Mouse (Mus musculus): ENCODE data around the gene Paxip1.

The Paxip1 gene

DNA sequence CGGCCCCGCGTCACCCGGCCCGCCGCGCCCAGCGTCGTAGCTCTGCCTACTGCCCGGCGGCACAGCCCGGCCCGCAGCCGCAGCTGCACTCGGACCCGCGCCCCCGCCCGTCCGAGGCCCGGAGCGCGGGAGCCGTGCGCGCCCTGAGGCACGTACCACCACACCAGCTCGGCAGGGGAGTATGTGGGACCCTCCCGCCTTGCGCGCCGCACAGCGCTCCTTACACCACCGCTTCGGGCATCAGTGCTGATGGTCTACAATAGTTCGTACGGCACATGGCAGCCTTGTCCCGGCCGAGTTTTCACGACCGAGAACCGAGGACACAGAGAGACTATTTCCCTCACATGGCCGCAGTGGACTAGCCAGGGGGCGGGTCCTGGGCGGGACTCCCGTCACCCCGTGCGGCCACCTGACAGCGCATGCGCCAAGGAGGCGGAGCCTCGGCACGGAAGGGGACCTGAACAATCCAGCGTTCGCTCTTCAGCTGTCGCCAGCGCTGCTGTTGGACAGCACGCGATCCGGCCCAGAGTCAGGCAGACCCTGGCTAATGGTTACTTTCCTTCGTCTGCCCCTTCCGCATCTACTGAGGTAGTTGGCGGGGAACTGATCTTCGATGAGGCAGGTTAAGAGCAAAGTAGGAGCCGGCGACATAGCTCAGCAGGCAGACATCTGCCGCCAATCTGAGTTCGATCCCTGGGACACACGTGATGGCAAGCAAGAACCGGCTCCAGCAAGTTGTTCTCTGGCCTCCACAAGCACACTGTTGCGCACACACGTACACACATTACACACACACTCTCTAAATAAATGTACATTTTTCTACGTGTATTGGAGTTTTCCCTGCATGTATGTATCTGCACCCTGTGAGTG is at the start of gene Paxip1:
Gene Paxip1, minus strand, starts transcription at position 389 of the 870 bp plus-strand sequence.
- DNase-seq (ENCODE audit: low read depth, low spot score) = peak; percentile 96

DNA sequence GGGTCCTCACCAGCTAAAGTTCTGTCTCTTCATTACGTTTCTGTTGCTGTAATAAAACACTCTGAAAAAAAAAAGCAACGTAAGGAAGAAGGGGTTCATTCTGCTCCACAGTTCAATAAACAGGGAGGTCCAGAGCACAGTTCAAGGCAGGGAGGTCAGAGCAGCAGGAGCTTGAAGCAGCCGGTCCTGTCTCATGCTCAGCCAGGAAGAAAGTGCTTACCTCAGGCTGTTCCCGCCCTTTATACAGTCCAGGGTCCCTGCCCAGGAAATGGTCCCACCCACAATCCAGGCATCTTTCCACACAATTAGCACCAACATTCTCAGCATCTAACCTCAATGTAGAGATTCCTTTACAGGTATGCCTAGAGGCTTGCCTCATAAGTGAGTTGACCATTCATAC is 46.6 kb upstream of the Paxip1 start:
- peak; percentile 32 for DNase-seq (ENCODE audit: low read depth, low spot score)

GRCm38 (mm10) chr5:27835096-27835495 is 43.6 kb upstream of the Paxip1 start:
- no peak for DNase-seq (ENCODE audit: low read depth, low spot score)

GRCm38 (mm10) chr5:27827971-27828370 is 36.5 kb upstream of the Paxip1 start:
- DNase-seq (ENCODE audit: low read depth, low spot score) = no peak

GRCm38 (mm10) chr5:27821161-27821560 is 29.7 kb upstream of the Paxip1 start:
- DNase-seq (ENCODE audit: low read depth, low spot score) = no peak

DNA sequence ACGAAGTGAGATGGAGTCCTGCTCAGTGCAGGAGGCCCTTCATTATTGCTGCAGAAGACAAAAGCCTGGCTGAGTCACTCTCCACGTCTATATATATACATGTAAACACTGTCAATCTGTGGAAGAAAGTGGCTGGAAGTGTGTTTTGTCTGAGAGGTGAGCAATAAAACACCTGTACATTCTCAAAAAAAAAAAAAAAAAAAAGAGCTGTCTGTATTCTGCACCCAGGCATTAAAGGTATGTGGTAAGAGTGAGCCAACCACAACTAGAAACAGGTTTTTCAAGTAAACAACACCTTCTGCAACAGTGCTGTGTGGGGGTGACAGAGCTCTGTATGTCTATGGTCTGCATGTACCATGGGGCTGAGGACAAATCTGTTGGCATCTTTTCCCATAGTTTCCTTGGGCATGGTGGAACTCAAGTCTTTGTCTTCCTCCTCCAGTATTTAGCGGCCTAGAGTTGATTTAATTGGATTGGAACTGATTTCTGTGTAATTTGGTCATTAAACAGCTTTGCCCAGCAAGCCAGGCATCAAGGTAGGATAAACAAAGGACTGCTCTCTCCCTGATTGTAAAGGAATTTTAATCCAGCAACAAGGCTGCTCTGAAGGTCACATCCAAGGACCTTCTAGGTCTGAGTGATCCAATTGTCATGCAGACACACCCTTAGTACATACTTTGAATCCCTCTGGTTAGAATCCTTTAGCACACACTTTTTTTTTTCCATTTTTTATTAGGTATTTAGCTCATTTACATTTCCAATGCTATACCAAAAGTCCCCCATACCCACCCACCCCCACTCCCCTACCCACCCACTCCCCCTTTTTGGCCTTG is 27.6 kb upstream of the Paxip1 start:
- DNase-seq (ENCODE audit: low read depth, low spot score) = peak; percentile 98

DNA sequence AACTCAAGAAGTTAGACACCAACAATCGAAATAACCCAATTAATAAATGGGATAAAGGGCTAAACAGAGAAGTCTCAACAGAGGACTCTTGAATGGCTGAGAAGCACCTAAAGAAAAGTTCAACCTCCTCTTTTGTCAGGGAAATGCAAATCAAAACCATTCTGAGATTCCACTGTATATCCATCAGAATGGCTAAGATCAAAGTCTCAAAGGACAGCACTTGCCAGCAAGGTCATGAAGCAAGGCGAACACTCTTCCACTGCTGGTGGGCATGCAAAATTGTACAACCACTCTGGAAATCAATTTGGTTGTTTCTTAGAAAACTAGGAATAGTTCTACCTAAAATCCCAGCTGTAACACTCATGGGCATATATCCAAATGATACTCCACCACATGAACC is 22.8 kb upstream of the Paxip1 start:
- peak; percentile 81 for DNase-seq (ENCODE audit: low read depth, low spot score)

DNA sequence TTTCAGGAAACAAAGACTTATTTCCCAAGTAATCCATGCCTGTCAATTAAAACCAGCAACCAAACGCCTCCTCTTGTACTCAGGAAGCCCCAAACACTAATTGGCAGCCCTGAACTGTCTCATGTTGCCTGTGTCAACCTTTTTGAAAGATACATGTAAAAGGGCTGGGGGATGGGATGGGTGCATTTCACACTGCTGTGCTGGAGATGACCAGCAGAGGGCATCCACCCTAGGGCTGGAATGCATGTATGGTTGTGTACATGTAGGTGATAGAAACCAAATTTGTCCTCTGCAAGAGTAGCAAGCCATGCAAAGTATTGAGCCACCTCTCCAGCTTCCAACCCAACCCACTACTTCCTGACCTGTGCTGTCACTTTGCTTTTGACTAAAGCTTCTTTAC is 2.4 kb upstream of the Paxip1 start:
- DNase-seq (ENCODE audit: low read depth, low spot score) = peak; percentile 87

GRCm38 (mm10) chr5:27792531-27793205 is 1.2 kb upstream of the Paxip1 start:
- peak; percentile 37 for DNase-seq (ENCODE audit: low read depth, low spot score)

GRCm38 (mm10) chr5:27792173-27792470 is 631 bp upstream of the Paxip1 start:
- DNase-seq (ENCODE audit: low read depth, low spot score) = no peak

DNA sequence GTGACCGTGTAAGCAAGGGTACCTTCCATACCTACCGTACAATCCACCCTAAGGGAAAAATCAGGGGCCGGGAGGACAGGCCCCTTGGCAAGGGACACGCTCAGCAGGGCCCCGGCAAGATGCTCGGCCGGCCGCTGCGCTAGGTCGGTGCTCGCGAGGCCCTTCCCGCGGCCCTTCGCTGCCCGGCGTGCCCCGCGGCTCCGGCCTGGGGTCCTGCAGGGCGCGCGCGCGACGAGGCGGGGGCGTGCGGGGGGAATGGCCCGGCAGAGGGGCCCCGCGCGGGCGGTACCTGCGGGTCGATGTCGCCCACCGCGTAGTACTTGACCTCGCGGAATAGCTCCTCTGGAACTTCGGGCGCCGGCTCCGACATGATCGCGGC is 592 bp downstream of the Paxip1 start:
- peak; percentile 37 for DNase-seq (ENCODE audit: low read depth, low spot score)

DNA sequence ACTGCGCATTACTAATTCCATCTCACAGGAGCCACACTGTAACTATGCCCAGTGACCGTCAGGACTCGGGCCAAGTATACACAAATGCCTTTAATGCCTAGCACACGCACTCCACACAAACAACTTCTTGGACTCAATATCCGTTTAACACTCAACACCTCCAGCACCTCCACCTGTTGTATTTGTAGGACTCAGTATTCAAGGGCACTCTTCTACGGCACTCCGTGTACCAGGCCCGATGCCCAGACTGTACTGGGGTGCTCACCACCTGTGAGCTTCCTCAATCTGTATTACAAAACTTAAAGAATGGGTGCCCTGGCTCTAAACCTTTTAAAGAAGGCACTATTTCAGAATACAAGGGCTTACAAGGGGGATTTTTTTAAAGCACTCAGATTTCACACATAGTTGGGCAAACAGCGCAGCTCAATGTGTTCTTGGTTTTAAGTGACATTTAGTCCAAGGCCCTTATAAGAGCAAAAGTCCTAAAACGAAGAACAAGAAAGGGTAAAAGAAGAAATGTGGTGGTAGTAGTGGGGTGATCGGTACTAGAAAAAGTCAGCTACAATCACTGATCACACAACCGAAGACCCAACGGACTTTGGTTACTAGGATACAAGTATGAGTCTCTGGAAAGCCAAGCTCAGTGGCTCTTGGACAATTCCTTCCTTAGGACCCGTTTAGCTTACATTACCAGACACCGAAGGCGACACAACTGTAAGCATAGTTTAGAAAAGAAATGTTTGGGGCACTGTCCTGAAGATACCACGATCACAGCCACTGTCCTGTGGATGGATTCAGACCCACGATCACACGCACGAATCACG is 1.2 kb downstream of the Paxip1 start:
- peak; percentile 28 for DNase-seq (ENCODE audit: low read depth, low spot score)

GRCm38 (mm10) chr5:27789586-27789985 is 1.9 kb downstream of the Paxip1 start:
- DNase-seq (ENCODE audit: low read depth, low spot score) = no peak

GRCm38 (mm10) chr5:27783381-27783780 is 8.1 kb downstream of the Paxip1 start:
- no peak for DNase-seq (ENCODE audit: low read depth, low spot score)

DNA sequence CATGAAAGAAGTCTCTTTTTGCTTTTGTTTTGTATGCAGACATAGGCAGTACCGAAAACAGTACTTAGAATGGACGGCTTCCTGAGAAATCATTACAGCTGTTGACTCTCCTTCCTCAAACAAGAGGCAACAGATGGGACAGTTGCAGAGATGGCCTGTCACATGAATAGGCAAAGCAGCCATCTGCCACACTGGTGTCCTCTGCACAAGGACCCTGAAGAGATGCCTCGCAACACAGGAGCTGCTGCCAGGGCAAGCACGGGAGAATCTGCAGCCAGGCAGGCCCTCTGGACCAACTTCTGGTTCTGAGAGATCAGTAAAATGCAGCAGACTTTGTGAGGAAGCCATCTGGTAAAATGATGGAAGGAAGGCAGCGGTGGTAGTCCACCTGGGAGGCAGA is 23.5 kb downstream of the Paxip1 start:
- DNase-seq (ENCODE audit: low read depth, low spot score) = no peak

GRCm38 (mm10) chr5:27765780-27766179 is 25.7 kb downstream of the Paxip1 start:
- no peak for DNase-seq (ENCODE audit: low read depth, low spot score)

DNA sequence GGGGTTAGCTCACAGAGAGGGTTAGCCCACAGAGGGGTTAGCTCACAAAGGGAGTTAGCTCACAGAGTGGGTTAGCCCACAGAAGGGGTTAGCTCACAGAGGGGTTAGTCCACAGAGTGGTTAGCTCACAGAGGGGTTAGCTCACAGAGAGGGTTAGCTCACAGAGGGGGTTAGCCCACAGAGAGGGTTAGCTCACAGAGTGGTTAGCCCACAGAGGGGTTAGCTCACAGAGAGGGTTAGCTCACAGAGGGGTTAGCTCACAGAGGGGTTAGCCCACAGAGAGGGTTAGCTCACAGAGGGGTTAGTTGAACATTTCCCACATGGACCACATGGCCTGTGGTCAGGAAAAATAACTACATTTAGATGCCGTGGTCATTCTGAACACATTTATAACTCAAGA is 46.5 kb downstream of the Paxip1 start:
- no peak for DNase-seq (ENCODE audit: low read depth, low spot score)

GRCm38 (mm10) chr5:27739216-27739615 is 52.3 kb downstream of the Paxip1 start:
- DNase-seq (ENCODE audit: low read depth, low spot score) = no peak

DNA sequence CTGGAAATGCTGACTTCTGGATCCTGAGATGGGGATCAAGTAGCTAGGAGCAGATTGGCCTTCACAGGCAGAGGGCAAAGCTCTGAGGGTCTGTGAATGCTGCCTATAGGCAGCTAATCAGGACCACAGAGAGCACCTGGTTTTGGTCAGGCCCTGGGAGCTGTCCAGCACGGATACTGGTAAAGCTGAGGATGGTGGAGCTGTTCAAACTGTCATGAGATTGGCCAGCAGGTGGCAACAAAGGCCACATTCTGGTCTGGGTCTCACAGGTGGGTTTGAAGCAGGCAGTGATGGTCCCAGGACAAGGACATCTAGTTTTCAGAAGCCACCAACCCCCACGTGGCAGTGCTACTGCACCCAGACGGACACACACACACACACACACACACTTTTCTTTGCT is 54.3 kb downstream of the Paxip1 start:
- peak; percentile 93 for DNase-seq (ENCODE audit: low read depth, low spot score)

- no peak for DNase-seq (ENCODE audit: low read depth, low spot score)
These were observed 59.1 kb downstream of the Paxip1 start for GRCm38 (mm10) chr5:27732288-27732868.

GRCm38 (mm10) chr5:27731392-27731791 is 60.1 kb downstream of the Paxip1 start:
- DNase-seq (ENCODE audit: low read depth, low spot score) = no peak
